Mouse (Mus musculus): ENCODE measurements around the gene Npff. TPM values are rescaled to one million over a fixed set of nuclear protein-coding genes. Genes with fewer than 3 reads are reported as not detected.

Npff gene
- total RNA-seq (2023), result 1 to 10 TPM; 5.3 to 7.1 TPM

GRCm38 (mm10) chr15:102524892-102525485 lies at the start of gene Npff:
Gene Npff, minus strand, starts transcription at chr15:102524942.

GRCm38 (mm10) chr15:102517976-102518858 lies 6.5 kb downstream of the Npff start, which contains the start of gene Tarbp2:
Gene Tarbp2, plus strand, starts transcription at chr15:102518192.

GRCm38 (mm10) chr15:102516728-102517404 lies 7.9 kb downstream of the Npff start, which contains the start of gene Map3k12:
Gene Map3k12, minus strand, starts transcription at chr15:102517064.

GRCm38 (mm10) chr15:102503447-102503846 lies 21.3 kb downstream of the Npff start, which contains the start of gene Gm10337:
Gene Gm10337, plus strand, starts transcription at chr15:102503722.

Other genes with a start within 250 kb of the Npff start
- 10 to 100 TPM; 34.6 to 35.3 TPM for gene Mfsd5, start 245.5 kb downstream of the Npff start, total RNA-seq (2023)
- 10 to 100 TPM; 46.9 to 47.3 TPM for gene Espl1, start 228.7 kb downstream of the Npff start, total RNA-seq (2023)
- 100 to 1,000 TPM; 250 to 257 TPM for gene Pfdn5, start 198.8 kb downstream of the Npff start, total RNA-seq (2023)
- gene Myg1, start 193.2 kb downstream of the Npff start, total RNA-seq (2023), result 10 to 100 TPM; 33.5 to 38.1 TPM
- gene Aaas, start 174.2 kb downstream of the Npff start, total RNA-seq (2023), result 10 to 100 TPM; 34.6 to 43.0 TPM
- under 1 TPM; 0.68 to 0.84 TPM for gene Sp7, start 157.8 kb downstream of the Npff start, total RNA-seq (2023)
- gene Sp1, start 118.8 kb downstream of the Npff start, total RNA-seq (2023), result 100 to 1,000 TPM; 108 to 111 TPM
- gene Amhr2, start 79.6 kb downstream of the Npff start, total RNA-seq (2023), result 1 to 10 TPM in 1 of 2 experiments, not detected in 1; 2.0 TPM
- gene Prr13, start 65.9 kb downstream of the Npff start, total RNA-seq (2023), result 100 to 1,000 TPM; 305 to 384 TPM
- 100 to 1,000 TPM; 519 to 536 TPM for gene Pcbp2, start 54.4 kb downstream of the Npff start, total RNA-seq (2023)
- 1 to 10 TPM; 4.9 to 5.8 TPM for gene Gm10337, start 21.2 kb downstream of the Npff start, total RNA-seq (2023)
- under 1 TPM; 0.26 to 0.42 TPM for gene Map3k12, start 7.9 kb downstream of the Npff start, total RNA-seq (2023)
- 10 to 100 TPM; 18.1 to 18.4 TPM for gene Tarbp2, start 6.8 kb downstream of the Npff start, total RNA-seq (2023)
- gene Gm28047, start 100.1 kb upstream of the Npff start, total RNA-seq (2023), result under 1 TPM in 1 of 2 experiments, not detected in 1; 0.86 TPM
- 10 to 100 TPM; 69.5 to 74.2 TPM for gene Atf7, start 100.5 kb upstream of the Npff start, total RNA-seq (2023)
- 1 to 10 TPM; 2.3 to 2.8 TPM for gene Atp5g2, start 147.4 kb upstream of the Npff start, total RNA-seq (2023)
- 10 to 100 TPM; 15.8 to 16.9 TPM for gene Calcoco1, start 197.2 kb upstream of the Npff start, total RNA-seq (2023)